Mouse (Mus musculus) NIH3T3 (cell line): Measurements from ENCODE around the gene Ctnna2.

Experiments used
- DNase-seq: peaks from one replicate; pipeline ENCODE4 v3.0.0-alpha.2; 2012; ENCODE audit warnings: low read depth

Ctnna2 gene

DNA sequence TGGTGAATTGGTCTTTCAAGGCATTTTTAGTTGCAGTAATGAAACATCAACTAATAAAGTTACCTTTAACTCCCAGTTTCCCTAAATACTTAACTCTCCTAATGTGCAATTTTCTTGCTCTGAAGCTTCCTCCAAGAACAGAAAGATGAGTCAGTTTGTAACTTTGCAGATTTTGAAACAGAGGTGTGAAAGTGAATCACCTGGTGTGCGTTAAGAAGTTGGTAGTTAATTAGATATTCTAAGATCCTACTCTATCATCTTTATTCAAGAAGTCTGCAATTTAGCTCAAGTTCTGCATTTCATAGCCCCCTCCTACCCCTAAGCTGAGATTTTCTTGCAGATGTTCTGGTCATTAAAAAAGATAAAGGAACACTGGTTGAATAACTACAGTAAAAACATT, 1082.3 kb downstream of the Ctnna2 start:
- no peak for DNase-seq
